Mouse (Mus musculus) adrenal gland, postnatal 4 days (tissue): Measurements from ENCODE around the gene Gm815. TPM values are rescaled to one million over a fixed set of nuclear protein-coding genes. Genes with fewer than 3 reads are reported as not detected.

Experiments used
- DNase-seq, 2 experiments: peaks; one replicate each; pipeline ENCODE4 v3.0.0; 2021 to 2022; ENCODE audit warnings: low spot score in 2 of 2, mixed read lengths in 2 of 2
- long read RNA-seq, 2 experiments: library from polyadenylated mRNA; stranded (forward); transcript quantifications; one replicate each; pipeline ENCODE4 v2.0.0; 2021
- total RNA-seq, 2 experiments: library from RNA; stranded (reverse); gene quantifications; 2 replicates each; pipeline ENCODE4 v1.2.3; 2021

The Gm815 gene
- not detected for total RNA-seq
- long read RNA-seq, experiment 1, result 0 reads
- long read RNA-seq, experiment 2, result 0 reads

- no peak for DNase-seq
Measured at GRCm38 (mm10) chr19:26885616-26886015, at the start of gene Gm815. Gm815 (plus strand) TSS chr19:26885881.

- DNase-seq, result no peak
Measured at GRCm38 (mm10) chr19:26837626-26838025, 48.1 kb upstream of the Gm815 start.

- DNase-seq, result no peak
Measured at GRCm38 (mm10) chr19:26843896-26844295, 41.8 kb upstream of the Gm815 start.

GRCm38 (mm10) chr19:26844813-26845212 is 40.9 kb upstream of the Gm815 start:
- no peak for DNase-seq

GRCm38 (mm10) chr19:26845276-26846016 is 40.2 kb upstream of the Gm815 start:
- peak; percentile 44 to 46 for DNase-seq

GRCm38 (mm10) chr19:26846017-26846285 is 39.7 kb upstream of the Gm815 start:
- no peak for DNase-seq

- no peak for DNase-seq
Measured at GRCm38 (mm10) chr19:26851017-26851782, 34.5 kb upstream of the Gm815 start.

- DNase-seq, result no peak
Measured at GRCm38 (mm10) chr19:26852325-26852900, 33.3 kb upstream of the Gm815 start.

GRCm38 (mm10) chr19:26853701-26854282 is 31.9 kb upstream of the Gm815 start:
- DNase-seq, result no peak

GRCm38 (mm10) chr19:26854661-26855060 is 31.0 kb upstream of the Gm815 start:
- DNase-seq, result no peak

- DNase-seq, result no peak
Measured at GRCm38 (mm10) chr19:26855152-26855551, 30.5 kb upstream of the Gm815 start.

- no peak for DNase-seq
Measured at GRCm38 (mm10) chr19:26858427-26859194, 27.1 kb upstream of the Gm815 start.

GRCm38 (mm10) chr19:26859195-26859570 is 26.5 kb upstream of the Gm815 start:
- no peak for DNase-seq

- DNase-seq, result peak in 1 of 2 experiments; percentile 21
Measured at GRCm38 (mm10) chr19:26863662-26864061, 22.0 kb upstream of the Gm815 start.

GRCm38 (mm10) chr19:26864975-26865690 is 20.5 kb upstream of the Gm815 start:
- DNase-seq, result no peak

- DNase-seq, result no peak
Measured at GRCm38 (mm10) chr19:26865736-26866135, 19.9 kb upstream of the Gm815 start.

- no peak for DNase-seq
Measured at GRCm38 (mm10) chr19:26869591-26869990, 16.1 kb upstream of the Gm815 start.

GRCm38 (mm10) chr19:26870280-26870679 is 15.4 kb upstream of the Gm815 start:
- DNase-seq, result no peak

GRCm38 (mm10) chr19:26871096-26871495 is 14.6 kb upstream of the Gm815 start:
- DNase-seq, result no peak

GRCm38 (mm10) chr19:26872886-26873285 is 12.8 kb upstream of the Gm815 start:
- DNase-seq, result no peak

GRCm38 (mm10) chr19:26875601-26876000 is 10.1 kb upstream of the Gm815 start:
- DNase-seq, result no peak
